Mouse (Mus musculus) spleen, adult 2 months (tissue): Measurements from ENCODE around the gene Mboat2.

Source experiments
- CTCF ChIP-seq: fragments of 200-500 bp; IDR thresholded peaks from 2 replicates; pipeline ENCODE4 v1.5.1; 2011; ENCODE audit warnings: mild to moderate bottlenecking, inconsistent platforms; ENCODE audit not compliant: insufficient read depth, insufficient read length, insufficient replicate concordance; ENCODE audit errors: extremely low read depth
- POLR2A ChIP-seq: fragments of 200-500 bp; IDR thresholded peaks from 2 replicates; pipeline ENCODE4 v1.6.1; 2011; ENCODE audit warnings: low read depth, low read length, inconsistent platforms

DNA sequence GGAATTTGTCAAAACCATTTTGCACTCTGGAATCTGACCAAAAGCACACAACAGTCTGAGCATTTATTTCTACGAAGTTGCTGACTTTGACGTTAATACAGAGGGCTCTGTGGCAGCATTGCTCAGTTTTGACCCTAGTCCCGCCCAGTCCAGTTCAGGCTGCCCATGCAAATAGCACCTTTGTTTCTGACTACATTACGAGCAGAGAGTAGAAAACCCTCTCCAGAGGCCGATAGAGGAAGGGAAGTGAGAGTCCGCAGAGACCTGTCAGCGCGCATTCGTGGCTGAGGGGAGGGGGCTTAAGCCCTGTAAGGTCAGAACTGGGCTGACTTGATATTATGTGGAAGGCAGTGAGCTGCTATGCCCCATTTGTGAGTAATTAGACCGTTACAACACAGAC, 69.0 kb downstream of the Mboat2 start:
- TF ChIP-seq CTCF (no peak), POLR2A (no peak)
